Mouse (Mus musculus) urinary bladder, adult 18-20 months (tissue): ENCODE data around the gene Atg7.
A peak's percentile ranks its signal among the peaks of the same experiment; 100 is the strongest.

Experiments
- DNase-seq, 2 experiments: peaks; one replicate each; pipeline ENCODE4 v3.0.0; 2022; ENCODE audit warnings: low spot score in 2 of 2, mixed read lengths in 2 of 2

Atg7 gene

DNA sequence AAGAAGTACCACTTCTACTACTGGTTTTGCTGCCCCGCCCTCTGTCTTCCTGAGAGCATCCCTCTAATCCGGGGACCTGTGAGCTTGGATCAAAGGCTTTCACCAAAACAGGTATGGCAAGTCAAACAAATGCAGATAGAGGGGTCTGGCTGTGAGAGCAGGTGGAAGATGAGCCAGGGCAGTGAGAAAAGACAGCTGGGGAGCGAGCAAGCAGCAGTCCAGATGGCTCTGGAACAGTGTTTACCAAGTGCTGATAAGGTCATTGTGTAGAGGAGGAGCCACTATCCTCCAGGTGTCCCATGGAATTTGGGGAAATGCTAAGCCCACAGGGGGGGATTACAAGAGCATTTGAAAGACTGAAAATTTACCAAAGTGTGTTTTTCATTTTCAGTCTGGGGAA lies 41.5 kb downstream of the Atg7 start:
- DNase-seq, result no peak

- no peak for DNase-seq
These were observed 42.5 kb downstream of the Atg7 start for GRCm38 (mm10) chr6:114685412-114685811.

DNA sequence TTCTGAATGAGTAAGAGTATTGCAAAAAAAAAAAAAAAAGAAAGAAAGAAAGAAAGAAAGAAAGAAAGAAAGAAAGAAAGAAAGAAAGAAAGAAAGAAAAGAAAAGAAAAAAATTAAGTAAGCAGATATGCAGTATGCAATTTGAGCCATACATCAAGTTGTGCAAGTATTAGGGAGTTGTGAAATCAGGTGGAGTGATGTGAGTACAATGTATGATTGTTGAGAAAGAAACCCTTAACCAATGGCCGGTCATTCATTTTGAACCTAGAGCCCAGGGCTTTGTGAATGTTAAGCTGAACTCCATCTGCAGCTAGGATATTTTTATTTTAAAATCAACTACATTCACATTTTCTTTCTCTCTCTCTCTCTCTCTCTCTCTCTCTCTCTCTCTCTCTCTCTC lies 44.1 kb downstream of the Atg7 start:
- DNase-seq, result no peak

GRCm38 (mm10) chr6:114690661-114691060 lies 47.8 kb downstream of the Atg7 start:
- no peak for DNase-seq

- no peak for DNase-seq
These were observed 48.6 kb downstream of the Atg7 start for GRCm38 (mm10) chr6:114691530-114691929.

- no peak for DNase-seq
These were observed 49.8 kb downstream of the Atg7 start for GRCm38 (mm10) chr6:114692691-114693090.

DNA sequence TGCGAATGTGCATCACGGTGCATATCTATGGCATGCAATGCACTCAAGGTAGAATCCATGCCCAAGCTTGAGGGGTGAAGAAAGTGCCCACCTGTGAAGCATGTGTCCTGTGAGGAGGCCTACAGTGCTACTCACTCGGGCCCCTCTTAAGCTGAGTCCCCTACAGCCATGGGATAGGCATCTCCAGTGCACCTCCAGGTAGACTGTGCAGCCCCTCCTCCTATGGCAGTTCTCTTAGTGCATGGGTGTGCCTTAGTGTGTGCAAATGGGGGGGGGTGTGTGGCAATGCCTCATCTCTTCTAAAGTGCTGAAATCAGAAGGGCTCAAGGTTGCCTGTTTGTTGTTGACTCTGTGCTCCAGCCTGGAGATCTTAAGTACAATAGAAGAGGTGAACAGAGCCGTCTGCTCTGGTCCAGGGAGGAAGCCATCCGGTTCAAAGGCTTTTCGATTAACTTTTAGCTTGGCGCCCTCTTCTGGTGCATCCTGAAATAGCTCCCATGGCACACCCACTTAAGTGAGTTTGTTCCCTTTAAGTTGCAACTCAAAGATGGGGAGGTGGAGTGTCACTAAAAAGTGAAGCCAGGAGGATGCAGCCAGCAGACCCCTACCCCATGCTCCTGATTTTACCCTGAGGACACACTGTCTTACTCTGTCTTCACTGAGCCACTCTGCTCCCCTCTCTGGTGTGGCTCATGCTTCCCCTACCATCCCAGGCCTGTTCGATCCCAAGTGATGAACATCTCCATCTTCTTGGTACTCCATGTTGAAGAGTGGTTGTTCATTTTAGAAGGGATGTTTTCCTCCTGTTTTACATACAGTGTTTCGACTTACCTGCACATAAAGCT lies 55.0 kb downstream of the Atg7 start:
- peak in 1 of 2 experiments; percentile 67 for DNase-seq

DNA sequence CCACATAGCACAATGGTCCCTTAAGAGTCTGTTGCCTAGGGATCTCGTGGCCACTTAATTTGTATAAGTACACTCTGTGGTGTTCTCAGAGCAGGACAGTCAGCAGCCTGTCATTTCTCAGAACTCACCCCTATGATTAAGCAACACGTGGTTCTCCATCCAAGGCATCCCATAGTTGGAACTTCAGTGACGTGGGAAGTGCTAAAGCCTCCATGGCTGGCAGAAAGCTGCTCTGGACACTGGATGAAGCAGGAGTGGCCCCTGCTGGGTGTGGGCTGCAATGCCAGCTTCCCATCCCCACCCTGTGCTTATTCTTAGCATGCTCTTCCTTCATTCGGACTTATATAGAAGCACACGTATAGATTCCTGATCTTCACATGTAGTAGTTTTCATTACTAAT lies 55.7 kb downstream of the Atg7 start:
- DNase-seq, result no peak

DNA sequence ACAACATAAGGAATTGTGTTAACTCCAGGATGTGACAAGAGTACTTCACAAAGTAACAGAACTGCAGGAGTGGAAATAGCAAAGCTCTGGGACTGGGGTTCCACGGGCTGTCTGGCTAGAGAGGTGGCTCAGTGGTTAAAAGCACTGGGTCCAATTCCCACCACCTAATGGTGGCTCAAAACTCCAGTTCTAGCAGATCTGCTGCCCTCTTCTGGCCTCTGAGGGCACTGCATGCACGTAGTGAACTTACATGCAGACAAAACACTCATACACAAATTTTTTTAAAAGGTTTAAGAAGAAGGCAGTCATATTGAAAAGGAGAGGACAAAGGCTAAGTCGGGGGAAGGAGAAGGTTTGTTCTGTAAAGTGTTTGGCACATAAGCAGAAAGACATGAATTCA lies 57.8 kb downstream of the Atg7 start:
- no peak for DNase-seq

- no peak for DNase-seq
These were observed 64.1 kb downstream of the Atg7 start for GRCm38 (mm10) chr6:114707032-114707431.

GRCm38 (mm10) chr6:114712242-114713050 lies 69.5 kb downstream of the Atg7 start:
- no peak for DNase-seq

DNA sequence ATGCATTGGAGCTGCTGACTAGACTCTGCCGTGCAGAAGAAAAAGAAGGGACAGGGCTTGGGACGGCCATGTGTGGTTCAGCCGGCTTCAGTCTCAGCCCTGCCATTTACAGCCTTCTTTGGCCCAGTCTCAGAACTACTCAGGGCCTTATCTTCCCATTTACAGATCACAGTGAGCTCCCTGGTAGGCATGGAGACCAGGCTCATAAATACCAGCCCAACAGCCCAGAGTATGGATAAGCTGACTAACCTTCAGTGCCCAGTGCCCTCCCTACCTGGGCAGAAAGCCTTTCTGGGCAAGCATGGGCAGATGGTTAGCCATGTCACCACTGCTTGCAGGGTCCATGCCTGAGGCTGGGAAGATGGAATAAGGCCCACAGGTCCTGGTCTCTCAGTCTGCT lies 70.6 kb downstream of the Atg7 start:
- no peak for DNase-seq

- no peak for DNase-seq
These were observed 71.8 kb downstream of the Atg7 start for GRCm38 (mm10) chr6:114714654-114715053.

GRCm38 (mm10) chr6:114715289-114716030 lies 72.6 kb downstream of the Atg7 start:
- DNase-seq, result no peak

DNA sequence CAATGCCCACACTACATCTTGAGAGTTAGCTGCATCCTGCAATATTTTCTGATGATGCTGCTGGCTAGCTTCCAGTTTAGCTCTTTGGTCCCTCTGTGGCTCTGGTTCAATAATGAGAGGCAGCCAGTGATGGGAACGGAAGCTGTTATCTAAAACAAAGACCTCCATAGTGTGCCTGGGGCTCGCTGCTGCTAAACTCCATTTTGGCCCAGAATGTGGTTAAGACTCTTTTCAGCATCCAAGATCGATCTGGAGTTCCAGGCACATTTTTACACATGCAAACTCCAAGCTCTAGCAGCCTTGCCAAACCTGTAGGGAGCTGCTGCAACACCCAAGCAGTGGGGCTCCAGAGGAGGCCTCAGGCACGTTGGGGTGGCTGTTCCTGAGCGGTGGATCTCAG lies 76.2 kb downstream of the Atg7 start:
- no peak for DNase-seq

DNA sequence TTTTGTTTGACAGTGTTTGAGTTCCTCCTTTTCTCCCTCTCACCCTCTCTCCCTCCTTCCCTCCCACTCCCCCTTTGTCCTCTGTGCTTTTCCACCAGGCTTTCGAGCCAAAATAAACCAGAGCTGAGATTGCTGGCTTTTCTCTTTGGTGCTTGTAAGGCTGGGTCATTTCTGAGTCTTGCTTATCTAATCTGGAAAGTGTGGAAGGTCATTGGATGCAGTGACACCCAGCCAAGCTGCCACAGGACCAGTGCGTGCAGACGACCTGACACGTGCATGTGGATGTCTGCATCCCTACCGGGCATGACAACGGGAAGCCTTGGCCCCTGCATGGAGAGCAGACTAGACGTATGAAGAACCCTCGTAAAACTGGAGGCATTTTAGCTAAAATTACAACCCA lies 76.8 kb downstream of the Atg7 start:
- no peak for DNase-seq

DNA sequence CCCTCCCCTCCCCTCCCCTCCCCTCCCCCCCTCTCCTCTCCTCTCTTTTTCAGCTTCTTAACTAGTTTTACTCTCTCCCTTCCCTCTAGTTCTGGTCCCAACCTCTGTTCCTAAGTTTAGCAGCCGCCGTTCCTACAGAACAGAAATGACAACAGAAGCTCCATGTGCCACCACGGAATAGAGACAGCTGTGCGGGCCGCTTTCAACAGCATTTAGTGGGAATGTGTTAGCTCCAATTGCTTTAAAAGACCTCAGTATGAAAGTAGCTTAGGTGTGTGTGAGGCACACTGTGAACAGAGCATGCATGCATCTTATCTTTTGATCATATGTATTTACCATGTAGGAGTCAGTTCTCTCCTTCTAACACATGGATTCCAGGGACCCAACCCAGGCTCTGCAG lies 79.1 kb downstream of the Atg7 start:
- no peak for DNase-seq

DNA sequence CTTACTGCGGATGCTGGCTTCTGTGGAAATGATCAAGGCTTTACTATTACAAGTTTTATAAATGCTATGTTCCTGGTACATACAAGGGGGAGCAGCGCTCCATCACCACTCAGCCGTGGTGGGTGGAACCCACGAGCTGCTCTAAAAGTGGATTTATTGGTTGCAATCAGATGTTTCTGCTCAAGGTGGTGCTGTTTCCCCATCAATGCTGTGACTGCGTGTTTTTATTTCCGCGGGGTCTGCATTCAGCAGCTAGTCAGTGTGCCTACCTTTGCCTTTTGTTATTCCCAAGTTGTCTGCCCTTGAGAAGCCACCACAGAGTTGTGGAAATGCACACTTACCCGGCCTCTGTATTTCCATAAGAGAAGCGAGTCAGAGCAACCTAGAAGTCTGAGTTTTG lies 81.0 kb downstream of the Atg7 start:
- no peak for DNase-seq

GRCm38 (mm10) chr6:114724351-114724750 lies 81.5 kb downstream of the Atg7 start:
- no peak for DNase-seq

DNA sequence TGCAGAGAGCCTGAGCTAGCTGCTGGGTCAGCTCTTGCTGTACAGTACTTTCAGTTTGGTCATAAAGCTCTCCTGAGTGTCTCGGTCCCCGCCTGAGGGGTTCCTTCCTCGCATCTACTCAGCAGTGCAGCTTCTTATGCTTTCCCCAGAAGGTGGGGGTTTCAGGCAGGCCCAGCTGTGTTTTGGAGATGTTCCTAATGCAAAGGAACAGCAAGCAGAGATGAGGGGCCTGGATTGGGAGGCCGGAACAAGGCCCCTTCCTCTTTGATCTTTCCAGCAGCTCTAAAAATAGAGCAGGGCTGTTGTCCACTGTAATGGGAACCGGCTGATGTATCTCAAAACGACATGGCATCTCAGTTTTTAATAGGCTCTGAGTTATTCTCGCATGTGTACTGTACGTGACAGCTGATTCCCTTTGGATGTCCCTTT lies 82.3 kb downstream of the Atg7 start:
- no peak for DNase-seq

- DNase-seq, result no peak
These were observed 83.8 kb downstream of the Atg7 start for GRCm38 (mm10) chr6:114726681-114727080.

DNA sequence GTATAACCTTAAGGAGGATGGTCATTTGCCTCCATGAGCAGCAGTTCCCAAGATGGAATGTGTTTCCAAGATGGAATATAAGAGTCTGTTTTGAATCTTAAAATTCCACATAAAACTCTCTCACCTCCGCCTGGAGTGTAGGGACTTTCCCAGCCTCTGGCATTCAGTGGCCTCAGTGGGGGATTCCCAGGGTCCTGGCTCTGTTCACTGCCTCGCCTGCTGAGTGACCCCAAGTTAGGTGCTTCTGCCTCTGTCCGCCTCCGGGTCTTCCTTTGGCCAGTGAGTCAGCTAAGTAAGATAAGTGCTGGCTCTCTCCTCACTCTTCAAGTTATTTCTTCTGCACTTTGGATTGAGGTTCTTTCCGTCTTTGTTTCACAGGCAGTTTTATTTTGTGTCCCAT lies 90.3 kb downstream of the Atg7 start:
- no peak for DNase-seq
